Mouse (Mus musculus) thymus, adult 2 months (tissue): ENCODE results near the gene Nlgn1. TPM values are rescaled to one million over a fixed set of nuclear protein-coding genes. Genes with fewer than 3 reads are reported as not detected.

Source experiments
- DNase-seq: peaks from one replicate; pipeline ENCODE4 v3.0.0; 2021
- H3K27ac ChIP-seq: fragments of 200-500 bp; 2 replicates; pipeline ENCODE4 v1.5.1; 2012; ENCODE audit warnings: low read length, control low read depth; ENCODE audit not compliant: control insufficient read depth, insufficient read depth
- H3K27me3 ChIP-seq: fragments of 200-500 bp; 2 replicates; pipeline ENCODE4 v1.6.1; 2012; ENCODE audit warnings: mild to moderate bottlenecking, low read length, moderate library complexity, mixed read lengths; ENCODE audit not compliant: control insufficient read depth, insufficient read depth
- H3K36me3 ChIP-seq: fragments of 200-500 bp; 2 replicates; pipeline ENCODE4 v1.6.1; 2012; ENCODE audit warnings: mild to moderate bottlenecking, low read length, moderate library complexity; ENCODE audit not compliant: control insufficient read depth, insufficient read depth
- H3K4me1 ChIP-seq: fragments of 200-500 bp; replicated peaks from 2 replicates; pipeline ENCODE4 v1.6.1; 2012; ENCODE audit warnings: low read length; ENCODE audit not compliant: control insufficient read depth, insufficient read depth
- H3K4me3 ChIP-seq: fragments of 200-500 bp; 2 replicates; pipeline ENCODE4 v1.5.1; 2012; ENCODE audit warnings: mild to moderate bottlenecking, low read length, control low read depth, moderate library complexity; ENCODE audit not compliant: control insufficient read depth, insufficient read depth
- CTCF ChIP-seq: fragments of 200-500 bp; IDR thresholded peaks from 2 replicates; pipeline ENCODE4 v1.5.1; 2012; ENCODE audit warnings: mild to moderate bottlenecking, control low read depth, low read length, moderate library complexity, borderline replicate concordance; ENCODE audit not compliant: control insufficient read depth, poor library complexity, insufficient read depth; ENCODE audit errors: extremely low read depth
- POLR2A ChIP-seq: fragments of 200-500 bp; IDR thresholded peaks from 2 replicates; pipeline ENCODE4 v1.6.1; 2012; ENCODE audit warnings: mild to moderate bottlenecking, low read length, control low read depth, moderate library complexity; ENCODE audit not compliant: control insufficient read depth, poor library complexity, insufficient read depth; ENCODE audit errors: extremely low read depth
- WGBS: fragments of 180-500 bp; shearing (Covaris S2); methylation state at CpG from one replicate; pipeline ENCODE4 v1.1.7; 2018; 5-methylcytosine and 5-hydroxymethylcytosine counted together
- polyA plus RNA-seq: library from polyadenylated mRNA; depleted of rRNA; stranded (reverse); fragments of >200 nt; gene quantifications from 2 replicates; pipeline ENCODE4 v1.2.3, GENCODE M21; 2012

Gene Nlgn1
- polyA plus RNA-seq, 1 experiment, result 0.96 TPM

DNA sequence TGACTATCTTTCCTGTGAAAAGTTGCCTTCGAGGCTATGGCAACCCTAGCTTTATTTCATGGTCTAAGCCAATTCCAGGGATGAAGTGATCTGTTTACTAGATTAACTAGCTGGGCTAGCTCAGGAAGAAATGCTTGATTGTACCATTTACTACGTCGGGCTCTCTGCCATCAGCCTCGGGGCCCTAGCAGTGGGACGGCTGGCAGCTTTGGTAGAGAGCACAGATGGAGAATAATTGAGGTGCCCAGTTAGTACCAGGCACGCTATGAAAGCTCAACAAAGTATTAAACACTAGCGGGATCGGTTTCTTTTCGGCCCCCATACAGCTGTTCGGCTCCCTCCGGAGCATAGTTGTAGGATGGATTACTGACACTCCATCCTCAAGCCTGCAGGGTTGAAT is 675.2 kb downstream of the Nlgn1 start:
- Histone ChIP-seq H3K36me3 (no peaks in the 10 kb centered on the region), H3K4me1 (no peaks in the 10 kb centered on the region), H3K27me3 (no peaks in the 10 kb centered on the region), H3K27ac (no peak overlapping the region), H3K4me3 (no peak overlapping the region)
- 93% methylated on average over 11 of the region's 11 CpGs for WGBS
- TF ChIP-seq CTCF (no peak), POLR2A (no peak)
- no peak for DNase-seq

DNA sequence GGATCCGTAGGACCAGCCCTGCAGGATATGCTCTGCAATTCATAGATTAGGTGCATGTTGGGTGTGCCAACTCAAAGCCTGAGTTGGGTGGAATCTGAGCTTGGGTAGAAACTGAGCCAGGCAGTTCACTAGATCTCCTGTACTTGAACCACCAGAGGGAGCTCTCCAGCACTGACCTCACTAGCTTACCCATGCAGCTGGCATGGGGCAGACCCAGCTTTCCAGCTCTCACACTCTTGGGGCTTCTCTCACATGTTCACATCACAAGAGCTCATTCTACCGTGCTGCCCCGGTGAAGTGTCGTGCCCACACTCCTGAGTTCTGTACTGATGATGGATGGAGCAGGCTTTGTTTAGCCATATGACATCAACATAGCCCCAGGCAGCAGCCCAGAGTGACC is 679.2 kb downstream of the Nlgn1 start:
- DNase-seq, result no peak
- Histone ChIP-seq H3K27me3 (no peaks in the 10 kb centered on the region), H3K4me3 (no peak overlapping the region), H3K4me1 (no peaks in the 10 kb centered on the region), H3K36me3 (no peaks in the 10 kb centered on the region), H3K27ac (no peak overlapping the region)
- 73% methylated on average over 4 of the region's 4 CpGs for WGBS
- TF ChIP-seq CTCF (no peak), POLR2A (no peak)

DNA sequence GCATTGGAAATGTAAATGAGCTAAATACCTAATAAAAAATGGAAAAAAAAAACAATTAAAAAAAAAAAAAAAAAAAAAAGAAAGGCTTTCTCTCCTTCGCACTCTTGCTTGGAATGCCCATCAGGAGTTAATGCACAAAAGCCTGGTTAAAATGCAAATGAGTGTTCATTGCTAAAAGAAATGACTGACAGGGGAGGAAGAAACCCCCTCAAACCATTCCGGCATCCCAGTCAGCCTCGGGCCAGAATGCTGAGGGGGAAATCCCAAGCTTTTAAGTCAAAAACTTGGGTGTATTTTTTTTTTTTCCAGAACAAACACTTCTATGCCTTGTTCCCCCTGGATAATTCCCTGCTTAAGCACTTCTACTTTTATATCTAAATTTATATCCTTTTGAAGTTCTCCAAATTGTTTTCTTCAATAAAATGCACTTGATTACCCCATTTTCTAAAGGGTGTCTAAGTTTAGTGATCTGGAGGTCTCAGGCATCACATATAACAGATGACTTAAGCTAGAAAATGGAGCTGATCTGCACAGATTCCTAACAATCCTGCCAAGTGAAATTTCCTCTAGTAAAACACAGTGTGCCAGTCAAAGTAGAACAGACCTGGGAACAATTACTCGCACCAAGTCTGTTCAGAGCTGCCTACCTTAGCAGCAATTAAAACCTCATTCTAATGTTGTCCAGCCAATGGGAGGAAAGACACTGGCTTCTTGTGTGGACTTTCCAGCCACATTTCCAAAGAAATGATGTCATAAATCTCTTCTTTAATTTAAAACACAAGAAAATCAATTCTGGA is 686.2 kb downstream of the Nlgn1 start:
- no peak overlapping the region for H3K4me3 ChIP-seq
- H3K27me3 ChIP-seq, result no peaks in the 10 kb centered on the region
- no peaks in the 10 kb centered on the region for H3K4me1 ChIP-seq
- H3K27ac ChIP-seq, result no peak overlapping the region
- DNase-seq, result no peak
- TF ChIP-seq POLR2A, result no peak
- no peak for TF ChIP-seq CTCF
- H3K36me3 ChIP-seq, result no peaks in the 10 kb centered on the region
- whole genome bisulfite sequencing, result 90% methylated on average over 4 of the region's 4 CpGs

DNA sequence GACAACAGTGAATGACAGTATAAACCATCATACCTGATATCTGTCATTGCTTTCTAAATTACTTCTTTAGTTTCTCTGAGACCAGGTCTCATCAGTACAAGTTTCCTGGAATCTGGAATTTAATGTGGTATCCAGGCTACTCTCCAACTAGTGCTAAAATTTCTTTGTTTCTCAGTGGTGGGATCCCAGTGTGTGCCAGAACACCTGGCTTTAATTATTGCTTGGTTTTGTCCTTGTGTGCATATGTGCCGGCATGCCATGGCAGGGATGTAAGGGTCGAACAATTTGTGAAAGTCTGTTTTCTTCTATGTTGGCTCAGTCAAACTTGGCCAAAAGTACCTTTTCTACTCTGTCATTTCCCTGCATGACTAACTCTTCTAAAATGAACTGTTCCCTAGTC is 703.1 kb downstream of the Nlgn1 start:
- H3K4me3 ChIP-seq, result no peak overlapping the region
- WGBS, result 93% methylated on average over 2 of the region's 2 CpGs
- no peaks in the 10 kb centered on the region for H3K27me3 ChIP-seq
- H3K4me1 ChIP-seq, result no peaks in the 10 kb centered on the region
- H3K36me3 ChIP-seq, result no peaks in the 10 kb centered on the region
- TF ChIP-seq CTCF (no peak), POLR2A (no peak)
- DNase-seq, result no peak
- H3K27ac ChIP-seq, result no peak overlapping the region

DNA sequence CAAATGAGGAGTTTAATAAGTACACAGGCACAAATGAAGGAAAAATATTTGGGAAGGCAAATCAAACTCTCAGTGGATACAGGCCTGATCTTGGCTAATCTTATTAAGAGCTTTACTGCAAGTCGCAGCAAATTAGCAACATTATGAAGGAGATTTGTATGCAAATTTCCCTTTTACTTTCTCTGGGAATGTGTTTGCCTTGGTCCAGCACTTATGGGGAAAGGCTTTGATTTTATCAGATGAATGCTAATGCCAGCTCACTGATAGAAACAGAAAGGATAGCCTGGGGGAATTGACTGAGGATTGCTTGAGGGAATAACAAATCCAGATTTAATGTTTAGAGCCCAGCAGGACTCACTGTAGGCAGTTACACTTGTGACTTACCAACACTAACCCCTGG is 725.7 kb downstream of the Nlgn1 start:
- no peak overlapping the region for H3K4me3 ChIP-seq
- H3K4me1 ChIP-seq, result no peaks in the 10 kb centered on the region
- DNase-seq, result no peak
- no peaks in the 10 kb centered on the region for H3K36me3 ChIP-seq
- TF ChIP-seq CTCF (no peak), POLR2A (no peak)
- WGBS, result 52% methylated on average over 1 of the region's 1 CpGs
- no peaks in the 10 kb centered on the region for H3K27me3 ChIP-seq
- H3K27ac ChIP-seq, result no peak overlapping the region

DNA sequence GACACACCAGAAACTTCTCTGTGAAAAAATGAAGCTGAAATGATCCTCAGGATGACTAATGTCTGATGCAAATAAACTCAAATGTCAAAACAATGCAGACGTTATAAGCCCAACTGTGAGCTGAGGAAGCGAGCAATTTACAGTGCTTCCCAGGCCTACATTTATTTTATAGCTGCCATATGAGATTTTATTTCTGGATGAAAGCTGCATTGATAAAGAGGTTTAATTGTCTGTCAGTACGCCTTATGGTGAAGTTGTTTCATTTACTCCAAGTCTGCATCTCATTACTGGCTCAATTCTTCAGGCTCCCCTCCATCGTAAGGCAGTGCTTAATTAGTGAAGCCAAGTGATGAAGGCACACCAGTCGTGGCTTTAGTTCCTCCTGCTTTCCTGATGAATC is 734.7 kb downstream of the Nlgn1 start:
- no peaks in the 10 kb centered on the region for H3K4me1 ChIP-seq
- no peak for TF ChIP-seq POLR2A
- no peak for TF ChIP-seq CTCF
- DNase-seq, result no peak
- WGBS, result 83% methylated on average over 5 of the region's 5 CpGs
- no peaks in the 10 kb centered on the region for H3K36me3 ChIP-seq
- H3K27ac ChIP-seq, result no peak overlapping the region
- H3K27me3 ChIP-seq, result no peaks in the 10 kb centered on the region
- H3K4me3 ChIP-seq, result no peak overlapping the region
